Mouse (Mus musculus) forebrain, embryonic 14.5 days (tissue): ENCODE results near the gene Rai14. TPM values are rescaled to one million over a fixed set of nuclear protein-coding genes. Genes with fewer than 3 reads are reported as not detected.

Experiments
- ATAC-seq: fragments of 200-750 bp; cut with Nextera tagmentation; 2 replicates; pipeline ENCODE4 v1.8.0; 2017; ENCODE audit warnings: mild to moderate bottlenecking, moderate library complexity
- DNase-seq: peaks from one replicate; pipeline ENCODE4 v3.0.0-alpha.2; 2015; ENCODE audit warnings: low spot score
- H3K27ac ChIP-seq: fragments of 300-500 bp; sonication (generic); 2 replicates; pipeline ENCODE4 v1.5.1; 2014; ENCODE audit warnings: low read depth, mild to moderate bottlenecking, control low read depth, low read length, moderate library complexity
- H3K27me3 ChIP-seq: fragments of 300-500 bp; sonication (generic); replicated peaks from 2 replicates; pipeline ENCODE4 v1.6.1; 2014; ENCODE audit warnings: low read length, control low read depth, mixed read lengths; ENCODE audit not compliant: control insufficient read depth, insufficient read depth
- H3K36me3 ChIP-seq: fragments of 300-500 bp; sonication (generic); 2 replicates; pipeline ENCODE4 v1.6.1; 2014; ENCODE audit warnings: low read length, control low read depth; ENCODE audit not compliant: control insufficient read depth, insufficient read depth
- H3K4me1 ChIP-seq: fragments of 300-500 bp; sonication (generic); 2 replicates; pipeline ENCODE4 v1.6.1; 2014; ENCODE audit warnings: antibody characterized with exemption, low read length, control low read depth; ENCODE audit not compliant: control insufficient read depth, insufficient read depth
- H3K4me2 ChIP-seq: fragments of 300-500 bp; sonication (generic); 2 replicates; pipeline ENCODE4 v1.6.1; 2014; ENCODE audit warnings: mild to moderate bottlenecking, control low read depth, low read length
- H3K4me3 ChIP-seq: fragments of 300-500 bp; sonication (generic); 2 replicates; pipeline ENCODE4 v1.5.1; 2014; ENCODE audit warnings: low read depth, low read length, control low read depth
- H3K9ac ChIP-seq: fragments of 300-500 bp; sonication (generic); 2 replicates; pipeline ENCODE4 v1.6.1; 2014; ENCODE audit warnings: mild to moderate bottlenecking, low read length, control low read depth, moderate library complexity
- H3K9me3 ChIP-seq: fragments of 300-500 bp; sonication (generic); replicated peaks from 2 replicates; pipeline ENCODE4 v1.6.1; 2016; ENCODE audit warnings: low read length, control low read depth, mixed read lengths; ENCODE audit not compliant: control insufficient read depth
- WGBS: fragments of 180-500 bp; shearing (Covaris S2); extraction: QIAGEN DNeasy Blood & Tissue Kit; methylation state at CpG from one replicate; pipeline ENCODE4 v1.1.7; 2014; 5-methylcytosine and 5-hydroxymethylcytosine counted together
- polyA plus RNA-seq: library from polyadenylated mRNA; unstranded; fragments of >200 nt; fragmentation: Nextera tagmentation; extraction: Ambion mirVana; gene quantifications from 2 replicates; pipeline ENCODE4 v1.2.1, GENCODE M21; 2014

Gene Rai14
- polyA plus RNA-seq, 1 experiment from 2014 or later = 28.7 TPM

DNA sequence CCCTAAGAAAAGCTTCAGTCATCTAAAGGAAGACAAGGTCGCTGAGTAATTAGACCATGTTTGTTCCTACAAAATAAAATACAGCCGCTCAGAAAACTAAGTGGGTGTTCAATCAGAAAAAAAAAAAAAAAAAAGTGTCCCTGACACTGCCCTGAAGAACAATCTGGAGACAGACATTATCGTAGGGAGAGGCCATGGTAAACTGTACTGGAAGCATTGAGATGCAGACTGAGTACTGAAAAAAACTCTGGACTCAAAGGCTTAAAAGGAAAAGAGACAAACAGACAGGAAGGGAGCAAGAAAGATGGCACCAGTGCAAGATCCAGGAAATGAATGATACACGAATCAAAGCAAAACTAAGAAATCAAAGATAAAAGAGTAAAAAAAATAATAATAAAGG is 71.2 kb downstream of the Rai14 start:
- DNase-seq = no peak
- ATAC-seq = no peak
- H3K9me3 ChIP-seq = no peaks in the 10 kb centered on the region
- no peak overlapping the region for H3K27ac ChIP-seq
- no peaks in the 10 kb centered on the region for H3K36me3 ChIP-seq
- WGBS = 31% methylated on average over 4 of the region's 4 CpGs
- H3K4me3 ChIP-seq = no peak overlapping the region
- H3K27me3 ChIP-seq = no peaks in the 10 kb centered on the region
- peaks cover 12% of the 10 kb centered on the region for H3K4me1 ChIP-seq
- H3K9ac ChIP-seq = no peak overlapping the region
- H3K4me2 ChIP-seq = no peak overlapping the region

DNA sequence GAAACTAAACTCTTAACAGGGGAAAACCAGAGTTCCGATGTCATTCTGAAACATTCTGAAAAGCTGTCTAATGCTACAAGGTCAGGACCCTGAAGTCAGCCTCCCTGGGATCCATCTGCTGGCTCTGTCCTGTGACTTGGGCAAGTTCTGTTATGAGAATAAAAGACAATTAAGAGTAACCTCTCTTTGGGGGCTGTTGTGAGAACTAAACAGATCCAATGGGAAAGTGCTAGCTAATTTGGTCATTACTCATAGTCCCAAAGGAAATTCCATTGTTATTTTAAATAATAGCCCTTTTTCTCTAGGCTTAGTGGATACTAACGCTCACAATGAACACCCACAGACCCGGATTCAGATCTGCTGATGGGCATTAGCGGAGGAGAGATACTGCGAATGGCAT is 72.0 kb downstream of the Rai14 start:
- Histone ChIP-seq H3K36me3 (no peaks in the 10 kb centered on the region), H3K4me1 (peaks cover 5% of the 10 kb centered on the region), H3K27me3 (no peaks in the 10 kb centered on the region), H3K4me2 (no peak overlapping the region), H3K4me3 (no peak overlapping the region), H3K9ac (no peak overlapping the region), H3K27ac (no peak overlapping the region), H3K9me3 (no peaks in the 10 kb centered on the region)
- 9% methylated on average over 5 of the region's 5 CpGs for WGBS
- ATAC-seq = no peak
- DNase-seq = no peak

DNA sequence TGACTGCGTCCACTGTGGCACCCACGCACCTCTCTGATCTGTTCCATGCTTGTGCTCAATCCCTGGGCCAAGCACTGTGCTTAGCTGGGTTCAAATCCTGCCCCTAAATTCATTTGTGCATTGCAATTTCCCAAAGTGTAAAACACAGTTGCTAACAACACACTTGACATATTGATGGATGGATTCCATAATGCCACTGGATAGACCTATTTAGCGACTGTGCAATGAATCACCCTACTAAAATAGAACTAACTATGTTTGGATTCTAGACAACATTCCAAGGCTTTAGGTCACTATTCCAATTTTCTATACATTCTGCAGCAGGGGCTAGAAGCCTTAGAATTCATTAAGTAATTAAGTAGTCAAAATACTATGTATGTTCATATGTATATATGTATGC is 73.7 kb downstream of the Rai14 start:
- Histone ChIP-seq H3K27ac (no peak overlapping the region), H3K9me3 (no peaks in the 10 kb centered on the region), H3K27me3 (no peaks in the 10 kb centered on the region), H3K4me1 (peaks cover 5% of the 10 kb centered on the region), H3K36me3 (no peaks in the 10 kb centered on the region), H3K4me3 (no peak overlapping the region), H3K4me2 (no peak overlapping the region), H3K9ac (no peak overlapping the region)
- WGBS = 89% methylated on average over 3 of the region's 3 CpGs
- no peak for DNase-seq
- no peak for ATAC-seq

DNA sequence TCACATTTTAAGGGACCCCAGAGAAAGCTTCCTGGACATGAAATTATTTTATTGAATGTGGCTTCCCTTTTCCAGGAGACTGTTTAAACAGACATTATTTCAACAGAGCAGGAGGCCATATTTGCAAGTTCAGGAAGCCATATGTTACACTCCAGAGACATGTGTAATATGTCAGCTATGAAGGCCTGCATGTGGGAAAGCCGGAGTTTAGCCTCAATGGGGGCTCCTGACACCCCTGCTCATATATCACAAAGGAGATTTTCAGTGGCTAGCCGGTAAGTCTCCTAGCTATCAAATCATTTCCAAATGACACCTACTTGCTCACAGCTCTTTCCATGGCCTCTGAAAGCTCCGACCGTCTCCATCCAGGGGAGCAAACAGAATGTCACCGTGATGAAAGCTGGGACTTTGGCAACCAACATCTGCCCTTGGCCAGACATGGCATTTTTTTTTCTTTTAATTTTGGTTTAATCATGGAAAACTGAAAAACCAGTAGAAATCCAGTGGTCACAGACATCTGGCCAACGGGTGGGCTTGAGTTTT is 77.1 kb downstream of the Rai14 start:
- DNase-seq (no peak), ATAC-seq (no peak)
- H3K4me1 ChIP-seq = no peaks in the 10 kb centered on the region
- no peak overlapping the region for H3K9ac ChIP-seq
- H3K36me3 ChIP-seq = peaks cover 9% of the 10 kb centered on the region; the same call in 1 of the 2 replicates
- 91% methylated on average over 6 of the region's 6 CpGs for WGBS
- no peak overlapping the region for H3K4me2 ChIP-seq
- H3K27ac ChIP-seq = no peak overlapping the region
- no peaks in the 10 kb centered on the region for H3K27me3 ChIP-seq
- no peak overlapping the region for H3K4me3 ChIP-seq
- no peaks in the 10 kb centered on the region for H3K9me3 ChIP-seq

DNA sequence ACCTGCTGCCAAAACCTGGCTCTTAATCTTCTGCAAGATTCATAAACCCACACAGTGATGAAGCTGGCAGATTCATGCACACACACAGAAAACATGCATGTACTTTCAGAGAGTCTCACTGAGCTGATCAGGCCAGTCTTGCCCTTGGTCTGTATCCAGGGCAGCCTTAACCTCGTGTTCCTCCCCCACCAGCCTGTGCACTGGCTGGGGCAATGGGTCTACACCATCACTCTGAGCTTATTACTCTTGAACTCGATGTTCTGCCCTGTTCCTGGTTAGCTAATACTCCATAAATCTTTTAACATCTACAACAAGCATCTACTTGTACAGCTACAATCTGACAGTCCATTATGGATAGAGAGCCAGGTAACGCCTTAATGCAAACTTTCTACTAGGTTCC is 77.6 kb downstream of the Rai14 start:
- Histone ChIP-seq H3K9ac (no peak overlapping the region), H3K27me3 (no peaks in the 10 kb centered on the region), H3K4me2 (no peak overlapping the region), H3K4me1 (no peaks in the 10 kb centered on the region), H3K36me3 (peaks cover 13% of the 10 kb centered on the region; the same call in 1 of the 2 replicates), H3K4me3 (no peak overlapping the region), H3K9me3 (no peaks in the 10 kb centered on the region), H3K27ac (no peak overlapping the region)
- WGBS = over 99% methylated on average over 3 of the region's 3 CpGs
- no peak for ATAC-seq
- DNase-seq = no peak

DNA sequence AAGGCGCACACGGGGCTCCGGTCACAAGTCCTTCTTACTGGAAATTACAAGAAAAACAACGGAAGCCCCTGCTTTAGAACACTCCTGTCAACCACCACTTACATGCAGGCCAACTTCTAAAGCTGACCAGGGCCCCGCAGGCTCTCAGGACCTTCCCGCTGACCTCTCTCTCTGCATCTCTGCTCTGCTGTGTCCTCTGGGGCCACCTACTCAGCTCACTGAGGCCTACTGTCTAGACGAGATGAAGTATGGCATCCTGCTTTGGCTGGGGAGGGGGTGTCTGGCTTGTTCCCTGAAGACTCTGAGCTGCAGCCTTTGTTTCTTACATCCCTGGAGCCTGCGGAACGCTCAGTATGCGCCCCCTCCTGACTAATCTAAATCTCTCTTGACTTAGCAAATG is 79.3 kb downstream of the Rai14 start:
- H3K4me3 ChIP-seq = no peak overlapping the region
- no peaks in the 10 kb centered on the region for H3K27me3 ChIP-seq
- no peak overlapping the region; the same call in 1 of the 2 replicates for H3K27ac ChIP-seq
- H3K4me2 ChIP-seq = no peak overlapping the region
- peak; percentile 44; the same call in 1 of the 2 replicates for ATAC-seq
- H3K9me3 ChIP-seq = no peaks in the 10 kb centered on the region
- no peak overlapping the region for H3K9ac ChIP-seq
- H3K4me1 ChIP-seq = no peaks in the 10 kb centered on the region
- H3K36me3 ChIP-seq = peaks cover 13% of the 10 kb centered on the region; the same call in 1 of the 2 replicates
- DNase-seq = no peak
- WGBS = 63% methylated on average over 10 of the region's 10 CpGs

DNA sequence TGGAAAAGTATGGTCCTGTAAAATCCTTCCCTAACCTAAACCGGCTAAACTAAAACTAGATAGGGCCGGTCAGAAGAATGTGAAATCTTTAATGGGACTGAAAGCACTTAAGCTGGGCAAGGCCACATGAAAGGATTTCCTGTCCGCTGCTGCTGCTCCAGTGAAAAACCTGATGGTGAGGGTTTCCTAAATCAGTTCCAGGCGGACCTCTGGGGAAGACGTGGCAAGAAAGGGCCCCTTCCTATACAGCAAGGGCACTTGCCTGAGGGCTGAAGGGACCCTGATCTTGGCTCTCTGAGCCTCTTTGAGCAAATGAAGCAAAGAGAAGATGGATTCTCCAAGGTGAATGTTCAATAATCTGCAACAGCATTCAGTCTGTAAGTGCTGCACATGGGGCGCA is 80.2 kb downstream of the Rai14 start:
- no peaks in the 10 kb centered on the region for H3K4me1 ChIP-seq
- no peak for ATAC-seq
- peaks cover 13% of the 10 kb centered on the region; the same call in 1 of the 2 replicates for H3K36me3 ChIP-seq
- no peak for DNase-seq
- no peaks in the 10 kb centered on the region for H3K27me3 ChIP-seq
- no peaks in the 10 kb centered on the region for H3K9me3 ChIP-seq
- H3K27ac ChIP-seq = no peak overlapping the region; the same call in 1 of the 2 replicates
- H3K4me2 ChIP-seq = no peak overlapping the region
- WGBS = 54% methylated on average over 6 of the region's 6 CpGs
- no peak overlapping the region for H3K4me3 ChIP-seq
- no peak overlapping the region for H3K9ac ChIP-seq

DNA sequence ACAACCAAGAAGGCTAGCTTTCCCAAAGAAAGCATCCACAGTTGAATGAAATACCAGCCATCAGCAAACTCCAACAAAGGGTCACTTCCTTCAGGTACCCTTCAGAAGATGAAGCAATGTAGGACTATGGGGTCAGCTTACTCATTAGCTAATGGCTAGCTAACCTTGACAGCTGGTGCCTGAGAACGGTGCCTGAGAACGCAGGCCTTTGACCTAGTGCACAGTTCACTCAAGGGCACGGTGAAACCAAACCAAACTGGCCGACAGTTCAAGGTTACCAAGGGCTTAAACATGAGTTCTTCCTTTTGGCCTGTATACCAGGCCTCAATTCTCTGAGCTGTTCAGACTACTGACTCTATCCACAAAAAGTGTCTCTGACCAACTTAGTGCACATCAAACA is 81.0 kb downstream of the Rai14 start:
- H3K36me3 ChIP-seq = peaks cover 13% of the 10 kb centered on the region; the same call in 1 of the 2 replicates
- no peaks in the 10 kb centered on the region for H3K9me3 ChIP-seq
- no peak overlapping the region for H3K4me2 ChIP-seq
- ATAC-seq (no peak), DNase-seq (no peak)
- no peak overlapping the region for H3K27ac ChIP-seq
- H3K9ac ChIP-seq = no peak overlapping the region
- WGBS = 96% methylated on average over 4 of the region's 4 CpGs
- H3K27me3 ChIP-seq = no peaks in the 10 kb centered on the region
- no peaks in the 10 kb centered on the region for H3K4me1 ChIP-seq
- H3K4me3 ChIP-seq = no peak overlapping the region

DNA sequence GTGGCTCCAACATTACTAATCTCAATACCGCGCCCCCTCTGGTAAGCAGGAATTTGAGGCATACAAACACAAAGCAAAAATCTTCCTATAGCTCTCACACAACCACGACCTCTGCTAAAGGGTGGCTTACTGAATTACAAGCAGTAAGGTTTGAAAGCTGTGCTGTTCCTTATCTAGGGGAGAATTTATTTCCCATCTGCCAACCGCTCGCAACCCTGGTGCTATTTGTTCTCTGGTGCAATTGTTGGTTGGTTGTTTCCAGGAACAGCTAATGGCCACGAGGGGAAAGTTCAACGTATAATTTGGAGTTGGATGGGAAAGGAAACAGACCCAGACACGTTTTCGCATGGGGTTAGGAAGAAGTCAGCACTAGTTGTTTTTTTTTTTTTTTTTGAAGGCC is 81.8 kb downstream of the Rai14 start:
- H3K4me2 ChIP-seq = no peak overlapping the region
- H3K4me3 ChIP-seq = no peak overlapping the region
- 93% methylated on average over 9 of the region's 9 CpGs for WGBS
- no peak for DNase-seq
- ATAC-seq = no peak
- H3K9ac ChIP-seq = no peak overlapping the region
- H3K36me3 ChIP-seq = peaks cover 13% of the 10 kb centered on the region; the same call in 1 of the 2 replicates
- H3K27me3 ChIP-seq = no peaks in the 10 kb centered on the region
- H3K27ac ChIP-seq = no peak overlapping the region
- H3K9me3 ChIP-seq = no peaks in the 10 kb centered on the region
- H3K4me1 ChIP-seq = no peaks in the 10 kb centered on the region
